Mouse (Mus musculus) cortical plate, adult 2 months (tissue): Measurements from ENCODE around the gene Mfsd12. TPM values are rescaled to one million over a fixed set of nuclear protein-coding genes. Genes with fewer than 3 reads are reported as not detected.

Experiments
- H3K27ac ChIP-seq: fragments of 200-500 bp; 2 replicates; pipeline ENCODE4 v1.5.1; 2012; ENCODE audit warnings: low read length, control low read depth, inconsistent platforms; ENCODE audit not compliant: insufficient read depth
- H3K4me1 ChIP-seq: fragments of 200-500 bp; 2 replicates; pipeline ENCODE4 v1.6.1; 2011; ENCODE audit warnings: low read length; ENCODE audit not compliant: control insufficient read depth, insufficient read depth
- H3K4me3 ChIP-seq: fragments of 200-500 bp; 2 replicates; pipeline ENCODE4 v1.5.1; 2011; ENCODE audit warnings: mild to moderate bottlenecking, low read length, control low read depth; ENCODE audit not compliant: insufficient read depth
- CTCF ChIP-seq: fragments of 200-500 bp; IDR thresholded peaks from 2 replicates; pipeline ENCODE4 v1.5.1; 2011; ENCODE audit warnings: mild to moderate bottlenecking, control low read depth, low read length; ENCODE audit not compliant: insufficient read depth; ENCODE audit errors: extremely low read depth
- POLR2A ChIP-seq: fragments of 200-500 bp; IDR thresholded peaks from 2 replicates; pipeline ENCODE4 v1.6.1; 2011; ENCODE audit warnings: mild to moderate bottlenecking, low read length, control low read depth; ENCODE audit not compliant: insufficient read depth; ENCODE audit errors: extremely low read depth
- polyA plus RNA-seq: library from polyadenylated mRNA; depleted of rRNA; stranded (reverse); fragments of >200 nt; gene quantifications from 2 replicates; pipeline ENCODE4 v1.2.3, GENCODE M21; 2012

Gene Mfsd12
- polyA plus RNA-seq, 1 experiment: 30.1 TPM

- TF ChIP-seq CTCF (no peak), POLR2A (no peak)
- Histone ChIP-seq H3K27ac (no peak overlapping the region), H3K4me1 (peaks cover 4% of the 10 kb centered on the region; the same call in 1 of the 2 replicates), H3K4me3 (no peak overlapping the region)
Observed at GRCm38 (mm10) chr10:81396749-81397148, 39.5 kb downstream of the Mfsd12 start.

GRCm38 (mm10) chr10:81399296-81399695 is 42.0 kb downstream of the Mfsd12 start:
- Histone ChIP-seq H3K4me3 (no peak overlapping the region), H3K27ac (no peak overlapping the region), H3K4me1 (0 out of 2 replicates have a peak, but pooled peaks cover 1% of the 10 kb centered on the region)
- TF ChIP-seq POLR2A (no peak), CTCF (no peak)

GRCm38 (mm10) chr10:81399798-81400308 is 42.6 kb downstream of the Mfsd12 start:
- Histone ChIP-seq H3K4me3 (no peak overlapping the region), H3K4me1 (0 out of 2 replicates have a peak, but pooled peaks cover 1% of the 10 kb centered on the region), H3K27ac (no peak overlapping the region)
- TF ChIP-seq CTCF (no peak), POLR2A (no peak)

- Histone ChIP-seq H3K4me1 (0 out of 2 replicates have a peak, but pooled peaks cover 1% of the 10 kb centered on the region), H3K4me3 (no peak overlapping the region), H3K27ac (no peak overlapping the region)
- no peak for TF ChIP-seq POLR2A
- no peak for TF ChIP-seq CTCF
Observed at GRCm38 (mm10) chr10:81400371-81401204, 43.3 kb downstream of the Mfsd12 start.

GRCm38 (mm10) chr10:81401205-81401520 is 43.9 kb downstream of the Mfsd12 start:
- H3K27ac ChIP-seq: 0 out of 2 replicates have a peak overlapping the region, but pooled peaks have one; percentile 11
- H3K4me1 ChIP-seq: 0 out of 2 replicates have a peak, but pooled peaks cover 1% of the 10 kb centered on the region
- TF ChIP-seq CTCF (no peak), POLR2A (no peak)
- no peak overlapping the region for H3K4me3 ChIP-seq

GRCm38 (mm10) chr10:81401521-81402226 is 44.4 kb downstream of the Mfsd12 start:
- TF ChIP-seq POLR2A: no peak
- Histone ChIP-seq H3K27ac (peak overlapping the region; percentile 20), H3K4me3 (no peak overlapping the region), H3K4me1 (0 out of 2 replicates have a peak, but pooled peaks cover 1% of the 10 kb centered on the region)

- Histone ChIP-seq H3K27ac (peak overlapping the region; percentile 20), H3K4me3 (no peak overlapping the region), H3K4me1 (peaks cover 1% of the 10 kb centered on the region; the same call in 1 of the 2 replicates)
- TF ChIP-seq POLR2A (no peak), CTCF (no peak)
Observed at GRCm38 (mm10) chr10:81402227-81402765, 45.0 kb downstream of the Mfsd12 start.

- TF ChIP-seq POLR2A: no peak
- no peak for TF ChIP-seq CTCF
- no peak overlapping the region for H3K4me3 ChIP-seq
- H3K4me1 ChIP-seq: peaks cover 5% of the 10 kb centered on the region
- no peak overlapping the region for H3K27ac ChIP-seq
Observed at GRCm38 (mm10) chr10:81403511-81403910, 46.2 kb downstream of the Mfsd12 start.

- Histone ChIP-seq H3K4me3 (no peak overlapping the region), H3K4me1 (peaks cover 6% of the 10 kb centered on the region), H3K27ac (no peak overlapping the region)
- TF ChIP-seq POLR2A (no peak), CTCF (no peak)
Observed at GRCm38 (mm10) chr10:81404082-81404481, 46.8 kb downstream of the Mfsd12 start.

- peaks cover 6% of the 10 kb centered on the region for H3K4me1 ChIP-seq
Observed at GRCm38 (mm10) chr10:81404720-81405119, 47.4 kb downstream of the Mfsd12 start.

More at GRCm38 (mm10) chr10:81404720-81405119, 47.4 kb downstream of the Mfsd12 start:
- H3K27ac ChIP-seq: no peak overlapping the region
- H3K4me3 ChIP-seq: no peak overlapping the region
- TF ChIP-seq CTCF (no peak), POLR2A (no peak)
